Mouse (Mus musculus) embryonic facial prominence, embryonic 14.5 days (tissue): ENCODE measurements around the gene Krt19. TPM values are rescaled to one million over a fixed set of nuclear protein-coding genes. Genes with fewer than 3 reads are reported as not detected.
A peak's percentile ranks its signal among the peaks of the same experiment; 100 is the strongest.

Experiments used
- ATAC-seq: fragments of 200-750 bp; cut with Nextera tagmentation; 2 replicates; pipeline ENCODE4 v1.8.0; 2017; ENCODE audit warnings: low read depth, moderate number of reproducible peaks, moderate TSS enrichment
- DNase-seq: peaks from one replicate; pipeline ENCODE4 v3.0.0-alpha.2; 2015; ENCODE audit warnings: low spot score
- H3K27ac ChIP-seq: fragments of 300-500 bp; sonication (generic); replicated peaks from 2 replicates; pipeline ENCODE4 v1.5.1; 2014; ENCODE audit warnings: low read depth, mild to moderate bottlenecking, low read length, moderate library complexity
- H3K27me3 ChIP-seq: fragments of 300-500 bp; sonication (generic); replicated peaks from 2 replicates; pipeline ENCODE4 v1.6.1; 2014; ENCODE audit warnings: low read length; ENCODE audit not compliant: control insufficient read depth, insufficient read depth
- H3K36me3 ChIP-seq: fragments of 300-500 bp; sonication (generic); 2 replicates; pipeline ENCODE4 v1.6.1; 2014; ENCODE audit warnings: low read length, mixed read lengths; ENCODE audit not compliant: control insufficient read depth, insufficient read depth
- H3K4me1 ChIP-seq: fragments of 300-500 bp; sonication (generic); 2 replicates; pipeline ENCODE4 v1.6.1; 2014; ENCODE audit warnings: antibody characterized with exemption, low read length; ENCODE audit not compliant: control insufficient read depth, insufficient read depth
- H3K4me2 ChIP-seq: fragments of 300-500 bp; sonication (generic); 2 replicates; pipeline ENCODE4 v1.6.1; 2014; ENCODE audit warnings: low read depth, mild to moderate bottlenecking, low read length, moderate library complexity, mixed read lengths
- H3K4me3 ChIP-seq: fragments of 300-500 bp; sonication (generic); 2 replicates; pipeline ENCODE4 v1.5.1; 2014; ENCODE audit warnings: low read depth, mild to moderate bottlenecking, low read length
- H3K9ac ChIP-seq: fragments of 300-500 bp; sonication (generic); 2 replicates; pipeline ENCODE4 v1.6.1; 2014; ENCODE audit warnings: low read depth, mild to moderate bottlenecking, low read length, moderate library complexity, mixed read lengths
- H3K9me3 ChIP-seq: fragments of 300-500 bp; sonication (generic); 2 replicates; pipeline ENCODE4 v1.6.1; 2016; ENCODE audit warnings: low read length; ENCODE audit not compliant: control insufficient read depth
- WGBS: fragments of 180-500 bp; shearing (Covaris S2); extraction: QIAGEN DNeasy Blood & Tissue Kit; methylation state at CpG from one replicate; pipeline ENCODE4 v1.1.7; 2014; 5-methylcytosine and 5-hydroxymethylcytosine counted together
- polyA plus RNA-seq: library from polyadenylated mRNA; unstranded; fragments of >200 nt; fragmentation: Nextera tagmentation; extraction: Ambion mirVana; gene quantifications from 2 replicates; pipeline ENCODE4 v1.2.1, GENCODE M21; 2014

The Krt19 gene
- polyA plus RNA-seq, 1 experiment from 2014 or later, result 120 TPM

DNA sequence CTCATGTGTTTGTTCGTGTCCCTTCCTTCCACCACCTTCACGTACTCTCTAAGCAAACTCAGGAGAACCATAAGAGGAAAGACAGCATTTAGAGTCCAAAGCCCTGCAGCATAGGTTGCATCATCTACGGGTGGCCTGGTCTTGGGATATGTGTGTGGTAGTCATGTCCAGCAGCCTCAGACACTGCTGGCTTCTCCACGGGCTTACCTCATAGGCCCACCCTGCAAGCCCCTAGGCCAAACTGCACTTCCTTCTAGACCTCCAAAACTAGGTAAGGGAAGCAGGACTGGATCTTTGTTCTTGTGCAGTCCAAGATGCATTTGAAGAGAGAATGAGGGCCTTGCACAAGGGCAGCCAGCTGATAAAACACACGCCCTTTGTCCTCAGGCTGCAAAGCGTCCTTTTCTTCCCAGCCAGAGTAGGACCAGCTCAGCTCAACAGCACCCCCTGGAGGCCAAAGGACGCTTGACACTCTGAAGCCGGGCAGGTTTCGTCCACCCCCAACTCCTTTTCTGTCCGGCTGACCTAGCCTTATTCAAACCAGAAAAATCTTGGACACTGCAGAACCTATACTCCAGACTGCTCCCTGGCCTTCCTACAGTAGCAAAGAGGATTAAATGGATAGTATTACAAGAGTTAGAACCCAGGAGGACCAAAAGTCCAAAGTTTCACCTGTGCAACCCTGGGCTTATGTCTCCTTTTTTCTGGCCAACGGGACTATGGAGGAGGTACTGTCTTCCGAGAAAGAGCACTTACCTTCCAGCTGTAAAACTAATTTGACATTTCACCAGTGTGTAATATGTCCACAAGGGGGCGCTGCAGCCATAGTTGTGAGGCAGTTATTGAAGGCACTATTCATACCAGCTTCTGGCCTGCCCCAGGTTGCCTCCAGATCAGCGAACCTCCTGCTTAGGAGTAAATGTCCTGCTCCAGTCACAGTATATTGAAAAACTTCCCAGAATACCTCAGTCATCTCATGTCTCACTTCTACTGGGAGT lies 20.6 kb upstream of the Krt19 start:
- Histone ChIP-seq H3K4me1 (no peaks in the 10 kb centered on the region; the same call in 1 of the 2 replicates), H3K4me2 (no peak overlapping the region), H3K9me3 (no peaks in the 10 kb centered on the region), H3K9ac (no peak overlapping the region), H3K4me3 (no peak overlapping the region), H3K27ac (no peak overlapping the region), H3K36me3 (no peaks in the 10 kb centered on the region), H3K27me3 (no peaks in the 10 kb centered on the region)
- DNase-seq (peak; percentile 68), ATAC-seq (peak; percentile 53; the same call in 1 of the 2 replicates)
- WGBS, result 30% methylated on average over 14 of the region's 14 CpGs

DNA sequence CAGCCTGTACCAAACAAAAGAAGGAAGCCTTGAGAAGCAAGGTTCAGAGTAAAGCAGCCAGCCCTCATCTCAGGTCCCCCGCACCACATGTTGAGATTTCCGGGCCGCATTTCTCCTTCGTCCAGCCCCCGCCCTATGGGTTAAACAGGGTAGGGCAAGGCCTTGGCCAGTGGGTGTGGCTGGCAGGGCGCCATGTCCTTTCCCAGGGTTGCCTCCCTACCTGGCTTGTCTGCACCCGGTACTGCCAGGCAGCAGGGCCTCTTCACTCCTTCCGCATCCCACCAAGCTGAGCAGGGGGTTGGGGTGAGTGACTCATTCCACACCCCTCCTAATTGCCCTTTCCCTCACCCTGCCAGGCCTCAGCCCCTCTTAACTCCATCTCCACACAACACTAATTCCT lies 19.6 kb upstream of the Krt19 start:
- no peak overlapping the region for H3K4me2 ChIP-seq
- H3K9me3 ChIP-seq, result no peaks in the 10 kb centered on the region
- WGBS, result 67% methylated on average over 8 of the region's 8 CpGs
- no peaks in the 10 kb centered on the region for H3K27me3 ChIP-seq
- H3K27ac ChIP-seq, result no peak overlapping the region
- no peak overlapping the region for H3K9ac ChIP-seq
- H3K36me3 ChIP-seq, result no peaks in the 10 kb centered on the region
- DNase-seq, result peak; percentile 31
- 0 out of 2 replicates have a peak, but pooled peaks have one; percentile 30 for ATAC-seq
- no peaks in the 10 kb centered on the region; the same call in 1 of the 2 replicates for H3K4me1 ChIP-seq
- no peak overlapping the region for H3K4me3 ChIP-seq

- no peak for DNase-seq
- H3K27ac ChIP-seq, result no peak overlapping the region
Observed at GRCm38 (mm10) chr11:100164392-100164791, 15.9 kb upstream of the Krt19 start.

DNA sequence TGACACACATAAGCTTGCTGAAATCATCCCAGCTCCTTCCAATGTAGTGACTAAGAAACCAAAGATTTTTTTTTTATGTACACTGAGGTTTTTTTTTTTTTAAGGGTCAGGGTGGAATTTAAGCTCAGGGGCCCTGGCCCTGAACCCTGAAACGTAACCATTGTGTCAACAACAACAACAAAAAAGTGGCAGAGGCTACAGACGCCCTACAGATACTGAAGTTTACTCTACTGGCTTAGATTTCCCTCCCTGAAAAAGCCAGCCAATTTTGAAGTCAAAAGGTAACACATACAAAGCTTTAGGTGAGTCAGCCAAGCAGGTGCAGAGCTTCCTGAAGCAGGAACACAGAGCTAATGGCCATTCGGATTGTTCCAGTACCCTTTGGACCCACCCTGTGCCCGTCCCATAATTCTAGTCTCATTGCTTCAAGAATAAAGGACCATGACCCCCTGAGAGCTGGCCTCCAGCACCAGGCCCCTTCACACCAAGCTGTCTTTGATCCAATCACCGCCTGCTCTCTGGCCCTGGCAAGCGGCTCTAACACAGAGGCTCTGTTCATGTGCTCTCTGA lies 9.5 kb upstream of the Krt19 start:
- ATAC-seq, result no peak
- no peak overlapping the region for H3K4me2 ChIP-seq
- no peak overlapping the region for H3K9ac ChIP-seq
- peaks cover 6% of the 10 kb centered on the region; the same call in 1 of the 2 replicates for H3K4me1 ChIP-seq
- no peak overlapping the region for H3K4me3 ChIP-seq
- 58% methylated on average over 6 of the region's 6 CpGs for WGBS
- no peak overlapping the region for H3K27ac ChIP-seq
- DNase-seq, result no peak
- H3K36me3 ChIP-seq, result no peaks in the 10 kb centered on the region
- no peaks in the 10 kb centered on the region for H3K9me3 ChIP-seq
- no peaks in the 10 kb centered on the region for H3K27me3 ChIP-seq

More at GRCm38 (mm10) chr11:100164392-100164791, 15.9 kb upstream of the Krt19 start:
- no peak overlapping the region for H3K4me3 ChIP-seq
- no peaks in the 10 kb centered on the region for H3K9me3 ChIP-seq
- no peaks in the 10 kb centered on the region for H3K36me3 ChIP-seq
- H3K27me3 ChIP-seq, result no peaks in the 10 kb centered on the region
- H3K9ac ChIP-seq, result no peak overlapping the region
- no peak for ATAC-seq
- no peak overlapping the region for H3K4me2 ChIP-seq
- WGBS, result 49% methylated on average over 7 of the region's 7 CpGs
- no peaks in the 10 kb centered on the region; the same call in 1 of the 2 replicates for H3K4me1 ChIP-seq

DNA sequence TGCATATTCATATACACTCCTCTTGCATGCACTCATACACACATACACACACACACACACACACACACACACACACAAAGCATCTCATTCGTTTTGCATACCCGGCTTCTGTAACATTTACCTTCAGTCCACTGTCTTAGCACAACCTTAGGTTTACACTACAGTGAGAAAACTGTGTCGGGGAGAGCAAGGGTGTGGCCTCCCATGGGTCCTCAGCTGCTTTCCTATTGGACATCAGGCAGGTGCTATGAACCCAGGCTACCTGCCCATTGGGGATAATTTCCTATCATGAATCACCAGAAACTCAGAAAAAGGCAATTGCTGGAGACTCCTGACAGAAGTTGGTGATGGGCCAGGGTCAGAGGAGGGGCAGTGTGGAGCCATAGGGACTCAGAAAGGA lies 8.9 kb upstream of the Krt19 start:
- 78% methylated on average over 3 of the region's 3 CpGs for WGBS
- H3K4me3 ChIP-seq, result no peak overlapping the region
- peaks cover 6% of the 10 kb centered on the region; the same call in 1 of the 2 replicates for H3K4me1 ChIP-seq
- H3K27me3 ChIP-seq, result no peaks in the 10 kb centered on the region
- no peaks in the 10 kb centered on the region for H3K9me3 ChIP-seq
- no peak overlapping the region for H3K4me2 ChIP-seq
- no peak for DNase-seq
- no peak overlapping the region for H3K27ac ChIP-seq
- no peak overlapping the region for H3K9ac ChIP-seq
- H3K36me3 ChIP-seq, result no peaks in the 10 kb centered on the region
- no peak for ATAC-seq

DNA sequence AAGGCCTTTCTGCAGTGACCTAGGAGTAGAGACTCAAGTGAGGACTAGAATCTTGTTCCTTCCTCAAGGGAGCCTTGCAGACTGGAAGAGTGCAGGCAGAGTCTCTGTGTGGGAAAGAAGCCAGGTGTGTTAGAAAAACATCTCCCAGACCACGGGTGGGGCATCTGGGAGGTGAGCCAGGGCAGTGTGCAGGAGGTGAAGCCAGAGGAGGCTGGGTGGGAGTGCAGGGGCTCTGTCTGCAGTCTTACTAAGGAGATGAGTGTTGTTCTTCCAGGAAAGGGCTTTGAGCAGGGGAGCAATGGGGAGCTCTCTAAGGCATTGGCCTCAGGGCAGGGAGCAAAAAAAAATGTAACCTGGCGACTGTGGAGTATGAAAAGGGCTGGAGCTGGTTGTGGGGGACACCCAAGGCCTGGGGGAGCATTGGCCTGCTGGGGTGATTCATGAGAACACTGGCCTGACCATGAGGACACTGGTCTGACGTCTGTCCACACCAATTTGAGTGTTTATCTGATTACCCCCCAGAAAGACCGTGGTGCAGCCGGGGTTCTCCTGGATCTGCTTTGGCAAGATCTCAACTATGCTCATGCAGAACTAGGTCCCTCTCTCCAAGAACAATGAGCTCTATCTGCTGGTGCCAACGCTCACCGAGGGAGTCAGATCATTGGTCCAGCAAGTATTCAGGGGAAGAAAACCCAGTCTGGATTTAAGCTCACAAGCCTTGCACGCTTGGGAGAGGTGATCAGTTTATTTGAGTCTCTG lies 7.2 kb upstream of the Krt19 start:
- Histone ChIP-seq H3K4me3 (no peak overlapping the region), H3K4me1 (peaks cover 6% of the 10 kb centered on the region; the same call in 1 of the 2 replicates), H3K36me3 (no peaks in the 10 kb centered on the region), H3K27ac (no peak overlapping the region), H3K27me3 (no peaks in the 10 kb centered on the region), H3K9me3 (no peaks in the 10 kb centered on the region), H3K4me2 (no peak overlapping the region), H3K9ac (no peak overlapping the region)
- DNase-seq, result peak; percentile 46
- 47% methylated on average over 7 of the region's 8 CpGs for WGBS
- ATAC-seq, result no peak

DNA sequence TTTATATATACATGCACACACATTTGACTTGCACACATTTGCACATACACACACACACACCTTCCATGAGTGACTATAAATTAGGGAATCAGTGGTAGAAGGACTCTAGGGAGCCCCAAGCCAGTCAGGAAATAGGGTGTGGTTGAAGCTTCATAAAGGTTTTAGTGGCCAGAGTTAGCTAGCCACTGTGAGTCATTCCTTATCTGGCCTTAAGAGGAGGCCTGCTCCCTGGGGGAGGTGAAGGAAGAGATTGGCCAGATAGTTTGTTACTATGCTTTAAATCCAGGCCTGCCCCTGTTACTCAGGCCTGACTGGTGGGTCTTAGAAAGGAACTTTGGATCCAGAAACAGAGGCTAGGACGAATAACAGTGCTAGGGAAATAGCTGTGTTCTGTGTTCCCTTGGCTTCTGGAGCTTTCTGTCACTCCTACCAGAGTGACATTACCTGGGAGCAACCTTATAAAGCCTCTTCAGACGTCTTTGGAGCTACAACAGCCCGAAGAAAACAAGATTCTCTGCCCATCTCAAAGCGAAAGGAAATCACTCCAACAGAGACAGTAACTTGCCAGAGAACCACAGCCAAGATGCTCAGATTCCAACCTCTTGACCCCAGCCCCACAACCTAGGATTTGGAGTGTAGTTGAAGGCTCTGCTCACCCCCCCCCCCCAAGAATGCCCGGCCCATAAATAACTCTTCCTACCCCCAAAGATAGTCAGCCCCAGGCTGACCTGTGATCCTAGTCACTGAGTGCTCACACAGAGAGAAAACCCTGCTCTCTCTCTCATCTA lies 705 bp downstream of the Krt19 start:
- no peak overlapping the region for H3K9ac ChIP-seq
- no peak for ATAC-seq
- H3K36me3 ChIP-seq, result no peaks in the 10 kb centered on the region
- H3K4me2 ChIP-seq, result no peak overlapping the region
- H3K4me3 ChIP-seq, result no peak overlapping the region
- no peaks in the 10 kb centered on the region for H3K9me3 ChIP-seq
- WGBS, result 63% methylated on average over 5 of the region's 5 CpGs
- peaks cover 29% of the 10 kb centered on the region for H3K27me3 ChIP-seq
- no peak overlapping the region for H3K27ac ChIP-seq
- H3K4me1 ChIP-seq, result 0 out of 2 replicates have a peak, but pooled peaks cover 4% of the 10 kb centered on the region
- DNase-seq, result no peak
